Mouse (Mus musculus): Measurements from ENCODE around the gene Hoxd9. TPM values are rescaled to one million over a fixed set of nuclear protein-coding genes. Genes with fewer than 3 reads are reported as not detected.

Hoxd9 gene
- polyA plus RNA-seq, 1 experiment from 2014 or later = not detected

DNA sequence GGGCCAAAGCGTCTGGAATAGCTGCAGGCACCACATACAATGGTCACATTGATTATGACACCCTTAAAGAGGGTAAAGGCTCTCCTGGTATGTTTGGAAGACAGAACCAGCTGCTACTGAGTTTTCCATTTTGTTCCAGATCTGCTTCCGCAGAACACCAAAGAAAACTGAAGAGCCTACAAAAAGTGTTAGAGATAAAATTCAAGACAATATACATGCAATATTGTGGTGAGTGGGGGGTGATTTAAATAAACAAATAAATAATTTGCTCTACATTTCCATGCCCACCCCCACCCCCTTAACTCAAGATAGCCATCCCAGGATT, 41.9 kb downstream of the Hoxd9 start:
- Histone ChIP-seq H3K9ac (ENCODE audit: low read length) (no peak overlapping the region), H3K9me3 (replicated peaks; ENCODE audit: control insufficient read depth, low read length) (no peaks in the 10 kb centered on the region), H3K4me1 (ENCODE audit: control insufficient read depth, insufficient read depth, low read length) (peaks cover 4% of the 10 kb centered on the region; the same call in 1 of the 2 replicates), H3K27me3 (replicated peaks; ENCODE audit: control insufficient read depth, insufficient read depth, low read length) (peaks cover 97% of the 10 kb centered on the region), H3K27ac (ENCODE audit: low read depth, low read length) (no peak overlapping the region), H3K4me2 (ENCODE audit: low read length) (no peak overlapping the region), H3K4me3 (ENCODE audit: low read depth, low read length) (no peak overlapping the region), H3K36me3 (ENCODE audit: control insufficient read depth, insufficient read depth, low read length) (no peaks in the 10 kb centered on the region)
- WGBS = 10% methylated on average over 2 of the region's 2 CpGs
- DNase-seq (ENCODE audit: low spot score) = no peak
- no peak for ATAC-seq

DNA sequence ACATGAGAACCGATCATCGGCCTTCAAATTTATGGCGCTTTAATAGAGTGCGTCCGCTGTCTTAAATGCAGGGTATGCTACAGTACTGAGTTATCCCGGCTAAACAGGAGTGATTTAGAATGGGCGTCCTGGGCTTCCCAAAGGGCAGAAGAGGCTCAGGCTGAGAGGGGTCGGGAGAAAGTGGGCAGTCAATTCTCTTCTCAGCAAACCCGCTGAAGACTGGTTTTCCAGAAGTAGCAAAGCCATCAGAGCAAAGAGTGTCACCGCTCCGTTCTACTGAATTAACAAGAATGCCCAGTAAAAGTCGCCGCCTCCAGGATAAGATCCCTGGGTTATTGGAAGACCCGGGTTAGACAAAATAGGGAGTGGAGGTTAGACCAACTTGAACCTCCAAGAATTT, 42.3 kb downstream of the Hoxd9 start:
- DNase-seq (ENCODE audit: low spot score) (no peak), ATAC-seq (no peak)
- H3K27ac ChIP-seq (ENCODE audit: low read depth, low read length) = no peak overlapping the region
- H3K4me2 ChIP-seq (ENCODE audit: low read length) = no peak overlapping the region
- 2% methylated on average over 14 of the region's 14 CpGs for WGBS
- H3K4me1 ChIP-seq (ENCODE audit: control insufficient read depth, insufficient read depth, low read length) = peaks cover 4% of the 10 kb centered on the region; the same call in 1 of the 2 replicates
- H3K9me3 ChIP-seq (replicated peaks; ENCODE audit: control insufficient read depth, low read length) = no peaks in the 10 kb centered on the region
- H3K9ac ChIP-seq (ENCODE audit: low read length) = no peak overlapping the region
- no peaks in the 10 kb centered on the region for H3K36me3 ChIP-seq (ENCODE audit: control insufficient read depth, insufficient read depth, low read length)
- no peak overlapping the region for H3K4me3 ChIP-seq (ENCODE audit: low read depth, low read length)
- peaks cover 97% of the 10 kb centered on the region for H3K27me3 ChIP-seq (replicated peaks; ENCODE audit: control insufficient read depth, insufficient read depth, low read length)

DNA sequence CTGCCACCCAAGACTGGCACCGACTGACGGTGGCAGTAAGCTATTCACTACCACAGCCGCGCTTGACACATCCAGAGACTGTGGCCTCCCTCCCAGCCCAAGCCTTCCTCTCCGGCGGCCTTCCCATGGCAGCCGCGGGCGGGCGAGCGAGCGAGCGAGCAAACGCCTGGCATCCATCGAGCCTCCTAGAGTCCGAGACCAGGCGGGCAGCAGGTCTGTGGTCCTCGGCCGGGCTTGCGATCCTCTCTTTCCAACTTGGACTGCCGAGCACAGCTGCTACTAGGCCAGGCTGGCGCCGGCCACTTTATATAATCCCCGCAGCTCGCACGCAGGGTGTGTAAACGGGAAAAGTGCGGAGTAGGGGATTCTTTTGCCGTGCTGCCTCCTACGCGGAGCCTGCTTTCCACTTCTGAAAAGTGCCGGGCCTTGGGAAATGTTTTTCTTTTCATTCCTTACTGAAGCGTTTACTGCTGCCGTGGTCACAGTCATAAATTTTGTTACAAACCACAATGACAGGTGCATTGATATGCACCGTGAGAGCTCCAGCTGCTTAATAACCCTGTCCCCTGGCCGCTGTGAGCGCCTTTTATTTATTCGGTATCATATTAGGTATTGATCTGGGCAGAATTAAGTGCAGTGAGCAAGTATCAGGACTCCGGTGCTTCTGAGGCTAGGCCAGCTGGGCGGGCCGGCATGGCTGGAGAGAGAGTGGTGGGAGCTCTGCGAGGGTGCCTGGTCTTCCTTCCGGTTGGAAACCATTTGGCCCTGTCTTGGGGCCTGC, 43.0 kb downstream of the Hoxd9 start:
- no peaks in the 10 kb centered on the region for H3K36me3 ChIP-seq (ENCODE audit: control insufficient read depth, insufficient read depth, low read length)
- H3K4me3 ChIP-seq (ENCODE audit: low read depth, low read length) = no peak overlapping the region
- under 1% methylated on average over 43 of the region's 43 CpGs for WGBS
- H3K9ac ChIP-seq (ENCODE audit: low read length) = no peak overlapping the region
- H3K9me3 ChIP-seq (replicated peaks; ENCODE audit: control insufficient read depth, low read length) = no peaks in the 10 kb centered on the region
- peaks cover 4% of the 10 kb centered on the region; the same call in 1 of the 2 replicates for H3K4me1 ChIP-seq (ENCODE audit: control insufficient read depth, insufficient read depth, low read length)
- H3K27me3 ChIP-seq (replicated peaks; ENCODE audit: control insufficient read depth, insufficient read depth, low read length) = peaks cover 97% of the 10 kb centered on the region
- H3K27ac ChIP-seq (ENCODE audit: low read depth, low read length) = no peak overlapping the region
- DNase-seq (ENCODE audit: low spot score) (no peak), ATAC-seq (no peak)
- no peak overlapping the region for H3K4me2 ChIP-seq (ENCODE audit: low read length)

DNA sequence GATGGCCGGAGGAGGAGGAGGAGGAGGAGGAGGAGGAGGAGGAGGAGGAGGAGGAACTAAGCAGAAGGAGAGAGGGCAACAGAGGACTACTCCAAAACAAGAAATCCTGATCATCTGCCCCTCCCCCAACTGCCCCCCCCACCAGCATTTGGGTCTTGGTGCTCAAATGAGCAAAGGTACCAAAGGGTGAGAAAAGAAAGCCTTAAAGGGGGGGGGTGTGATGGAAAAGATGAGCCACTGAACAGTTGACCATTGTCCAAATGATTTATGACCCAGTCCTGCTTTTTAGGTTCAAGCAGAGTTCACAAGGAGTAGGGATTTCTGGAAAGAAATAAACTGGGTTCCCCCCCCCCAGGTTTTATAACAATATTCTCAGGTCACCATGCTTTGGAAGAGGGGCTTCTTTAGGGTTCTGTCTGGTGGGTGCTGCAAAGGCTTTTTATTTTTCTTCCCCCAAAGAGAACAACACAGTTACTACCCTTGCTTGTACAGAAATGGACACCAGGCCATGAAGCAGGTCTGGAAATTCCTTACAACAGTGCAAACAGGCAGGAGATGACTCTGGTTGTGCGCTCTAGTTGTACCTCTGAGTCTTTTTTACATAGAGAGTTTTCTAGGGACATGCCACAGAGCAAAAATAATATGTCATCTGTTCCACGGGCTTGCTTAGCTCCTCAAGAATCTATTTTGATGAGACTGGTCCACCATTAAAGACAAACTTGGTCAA, 43.9 kb downstream of the Hoxd9 start:
- ATAC-seq = no peak
- DNase-seq (ENCODE audit: low spot score) = no peak
- H3K4me3 ChIP-seq (ENCODE audit: low read depth, low read length) = no peak overlapping the region
- H3K9me3 ChIP-seq (replicated peaks; ENCODE audit: control insufficient read depth, low read length) = no peaks in the 10 kb centered on the region
- no peak overlapping the region for H3K9ac ChIP-seq (ENCODE audit: low read length)
- H3K4me1 ChIP-seq (ENCODE audit: control insufficient read depth, insufficient read depth, low read length) = no peaks in the 10 kb centered on the region
- no peaks in the 10 kb centered on the region for H3K36me3 ChIP-seq (ENCODE audit: control insufficient read depth, insufficient read depth, low read length)
- H3K27me3 ChIP-seq (replicated peaks; ENCODE audit: control insufficient read depth, insufficient read depth, low read length) = peaks cover 97% of the 10 kb centered on the region
- WGBS = 21% methylated on average over 2 of the region's 3 CpGs
- no peak overlapping the region for H3K4me2 ChIP-seq (ENCODE audit: low read length)
- H3K27ac ChIP-seq (ENCODE audit: low read depth, low read length) = no peak overlapping the region

DNA sequence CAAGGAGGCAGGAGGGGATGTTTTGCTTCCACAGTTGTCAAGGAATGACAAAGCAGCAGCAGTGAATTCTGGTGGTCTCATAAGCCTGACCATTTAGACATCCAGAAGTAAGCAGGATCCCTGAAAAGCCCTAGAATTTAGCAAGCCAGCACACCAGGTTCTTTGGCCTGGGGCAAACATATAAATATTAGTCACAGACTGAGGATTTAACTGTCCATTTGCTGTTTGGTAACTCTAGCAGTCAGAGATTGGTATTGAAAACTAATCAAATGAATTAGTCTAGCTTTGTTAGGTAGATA, 44.4 kb downstream of the Hoxd9 start:
- ATAC-seq (no peak), DNase-seq (ENCODE audit: low spot score) (no peak)
- no peak overlapping the region for H3K9ac ChIP-seq (ENCODE audit: low read length)

DNA sequence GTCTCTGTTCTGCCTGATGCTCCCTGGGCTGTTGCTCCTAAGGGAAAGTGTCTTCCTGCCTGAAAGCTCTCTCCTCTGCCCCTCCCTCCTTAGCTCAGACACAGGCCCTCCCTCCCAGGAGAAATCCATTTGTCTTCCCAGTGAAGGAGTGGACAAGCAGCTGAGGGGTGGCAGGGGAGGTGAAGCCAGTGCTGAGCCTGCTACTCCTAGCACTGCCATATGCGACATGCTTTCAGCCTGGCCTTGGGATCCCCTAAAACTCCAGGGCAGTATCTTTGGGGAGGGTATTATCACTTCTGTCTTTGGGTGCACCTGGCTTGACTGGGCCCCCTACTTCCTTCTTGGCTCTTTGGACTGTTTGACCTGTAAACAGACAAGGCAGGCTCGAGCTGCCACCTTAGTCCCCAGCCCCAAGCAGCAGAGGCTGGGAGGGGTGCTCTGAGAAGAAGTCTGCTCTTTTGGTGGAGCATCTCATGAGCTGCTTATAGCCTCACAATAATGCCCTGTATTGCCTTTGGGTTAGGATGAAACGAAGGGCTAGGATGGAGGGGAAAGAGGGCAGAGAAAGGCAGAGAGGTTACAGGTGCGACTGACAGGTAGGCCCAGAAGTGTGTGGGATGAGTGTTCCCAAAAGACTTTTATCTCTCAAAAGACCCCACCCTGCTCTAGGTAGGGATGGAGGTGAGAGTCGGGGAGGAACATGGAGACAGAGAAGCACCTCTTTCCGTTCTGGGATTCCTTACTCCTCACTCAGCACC, 48.2 kb downstream of the Hoxd9 start:
- no peak overlapping the region for H3K27ac ChIP-seq (ENCODE audit: low read depth, low read length)
- no peaks in the 10 kb centered on the region for H3K9me3 ChIP-seq (replicated peaks; ENCODE audit: control insufficient read depth, low read length)
- H3K36me3 ChIP-seq (ENCODE audit: control insufficient read depth, insufficient read depth, low read length) = no peaks in the 10 kb centered on the region
- DNase-seq (ENCODE audit: low spot score) (no peak), ATAC-seq (no peak)
- no peak overlapping the region for H3K4me2 ChIP-seq (ENCODE audit: low read length)
- H3K4me3 ChIP-seq (ENCODE audit: low read depth, low read length) = no peak overlapping the region
- H3K27me3 ChIP-seq (replicated peaks; ENCODE audit: control insufficient read depth, insufficient read depth, low read length) = peaks cover 97% of the 10 kb centered on the region
- 2% methylated on average over 6 of the region's 6 CpGs for WGBS
- no peak overlapping the region for H3K9ac ChIP-seq (ENCODE audit: low read length)
- peaks cover 5% of the 10 kb centered on the region; the same call in 1 of the 2 replicates for H3K4me1 ChIP-seq (ENCODE audit: control insufficient read depth, insufficient read depth, low read length)

More for the DNA sequence above, 44.4 kb downstream of the Hoxd9 start:
- Histone ChIP-seq H3K9me3 (replicated peaks; ENCODE audit: control insufficient read depth, low read length) (no peaks in the 10 kb centered on the region), H3K27ac (ENCODE audit: low read depth, low read length) (no peak overlapping the region), H3K27me3 (replicated peaks; ENCODE audit: control insufficient read depth, insufficient read depth, low read length) (peaks cover 97% of the 10 kb centered on the region), H3K4me3 (ENCODE audit: low read depth, low read length) (no peak overlapping the region), H3K4me1 (ENCODE audit: control insufficient read depth, insufficient read depth, low read length) (no peaks in the 10 kb centered on the region), H3K4me2 (ENCODE audit: low read length) (no peak overlapping the region), H3K36me3 (ENCODE audit: control insufficient read depth, insufficient read depth, low read length) (no peaks in the 10 kb centered on the region)

DNA sequence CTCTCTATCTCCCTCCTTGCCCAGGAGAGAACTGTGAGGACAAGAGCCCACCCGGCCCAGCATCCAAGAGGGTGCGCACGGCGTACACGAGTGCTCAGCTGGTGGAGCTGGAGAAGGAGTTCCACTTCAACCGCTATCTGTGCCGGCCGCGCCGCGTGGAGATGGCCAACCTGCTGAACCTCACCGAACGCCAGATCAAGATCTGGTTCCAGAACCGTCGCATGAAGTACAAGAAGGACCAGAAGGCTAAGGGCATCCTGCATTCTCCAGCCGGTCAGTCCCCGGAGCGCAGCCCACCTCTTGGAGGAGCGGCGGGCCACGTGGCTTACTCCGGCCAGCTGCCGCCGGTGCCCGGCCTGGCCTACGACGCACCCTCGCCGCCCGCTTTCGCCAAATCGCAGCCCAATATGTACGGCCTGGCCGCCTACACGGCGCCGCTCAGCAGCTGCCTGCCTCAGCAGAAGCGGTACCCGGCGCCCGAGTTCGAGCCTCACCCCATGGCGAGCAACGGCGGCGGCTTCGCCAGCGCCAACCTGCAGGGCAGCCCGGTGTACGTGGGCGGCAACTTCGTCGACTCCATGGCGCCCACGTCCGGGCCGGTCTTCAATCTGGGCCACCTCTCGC, 48.9 kb downstream of the Hoxd9 start:
- Histone ChIP-seq H3K4me3 (ENCODE audit: low read depth, low read length) (no peak overlapping the region), H3K27me3 (replicated peaks; ENCODE audit: control insufficient read depth, insufficient read depth, low read length) (peaks cover 97% of the 10 kb centered on the region), H3K36me3 (ENCODE audit: control insufficient read depth, insufficient read depth, low read length) (no peaks in the 10 kb centered on the region), H3K27ac (ENCODE audit: low read depth, low read length) (no peak overlapping the region), H3K4me2 (ENCODE audit: low read length) (no peak overlapping the region), H3K9me3 (replicated peaks; ENCODE audit: control insufficient read depth, low read length) (no peaks in the 10 kb centered on the region), H3K4me1 (ENCODE audit: control insufficient read depth, insufficient read depth, low read length) (peaks cover 5% of the 10 kb centered on the region; the same call in 1 of the 2 replicates), H3K9ac (ENCODE audit: low read length) (no peak overlapping the region)
- WGBS = under 1% methylated on average over 57 of the region's 58 CpGs
- ATAC-seq (no peak; the same call in 1 of the 2 replicates), DNase-seq (ENCODE audit: low spot score) (no peak)

DNA sequence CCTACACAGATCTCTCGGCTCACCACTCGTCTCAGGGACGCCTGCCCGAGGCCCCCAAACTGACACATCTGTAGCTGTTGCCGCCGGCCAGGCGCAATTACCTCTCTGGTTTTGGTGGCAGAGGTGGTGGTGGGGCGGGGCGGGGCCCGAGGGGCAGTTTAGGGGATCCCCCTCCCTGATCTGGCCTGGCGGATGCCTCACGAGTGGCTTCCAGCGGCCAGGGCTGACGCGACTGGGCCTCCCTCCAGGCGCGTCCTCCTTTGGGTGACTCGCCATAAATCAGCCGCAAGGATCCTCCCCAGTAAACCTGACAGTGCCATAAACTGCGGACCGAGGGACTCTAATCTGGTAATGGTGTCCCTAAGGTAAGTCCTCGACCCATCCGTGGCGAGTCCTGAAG, 49.5 kb downstream of the Hoxd9 start:
- Histone ChIP-seq H3K9ac (ENCODE audit: low read length) (no peak overlapping the region), H3K9me3 (replicated peaks; ENCODE audit: control insufficient read depth, low read length) (no peaks in the 10 kb centered on the region), H3K27ac (ENCODE audit: low read depth, low read length) (no peak overlapping the region), H3K27me3 (replicated peaks; ENCODE audit: control insufficient read depth, insufficient read depth, low read length) (peaks cover 97% of the 10 kb centered on the region), H3K4me2 (ENCODE audit: low read length) (no peak overlapping the region), H3K36me3 (ENCODE audit: control insufficient read depth, insufficient read depth, low read length) (no peaks in the 10 kb centered on the region), H3K4me1 (ENCODE audit: control insufficient read depth, insufficient read depth, low read length) (peaks cover 5% of the 10 kb centered on the region; the same call in 1 of the 2 replicates), H3K4me3 (ENCODE audit: low read depth, low read length) (no peak overlapping the region)
- DNase-seq (ENCODE audit: low spot score) = no peak
- no peak for ATAC-seq
- under 1% methylated on average over 22 of the region's 24 CpGs for WGBS
